Mouse (Mus musculus): ENCODE measurements at regions not wholly inside any gene's neighbourhood (a gene's known extent, or its start where the extent isn't known, plus 50 kb on each side); places are given as distances from the start of the nearest gene placed in this dataset.

DNA sequence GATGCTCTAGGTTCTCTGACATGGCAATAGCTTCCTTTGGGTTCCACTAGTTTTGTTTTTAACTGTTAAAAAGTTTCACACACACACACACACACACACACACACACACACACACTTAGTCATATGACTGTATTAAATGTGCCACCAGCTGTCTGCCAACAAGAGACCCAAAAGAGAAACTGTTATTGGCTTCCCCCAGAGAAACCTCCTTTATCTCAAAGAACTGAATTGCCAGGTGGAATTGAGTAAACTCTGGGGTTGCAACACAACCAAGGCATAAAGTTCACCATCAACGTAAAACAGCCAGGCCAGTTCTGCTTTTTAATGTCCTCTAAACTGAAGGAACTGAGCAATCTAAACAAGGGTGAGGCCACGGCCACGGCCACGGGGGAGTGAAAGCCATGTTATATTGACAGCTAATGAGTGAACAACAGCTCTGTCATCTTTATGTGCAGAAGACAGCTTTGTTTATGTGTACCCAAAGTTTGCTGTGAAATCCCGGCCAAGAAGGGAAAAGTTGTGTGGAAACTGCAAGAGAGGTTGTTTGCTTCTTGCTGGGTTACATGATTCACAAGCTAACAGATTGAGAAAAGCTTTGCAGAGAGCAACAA, 69.3 kb downstream of the Btg1 start:
- H3K27ac ChIP-seq (ENCODE audit: low read depth, low read length): no peak overlapping the region
- H3K27me3 ChIP-seq (replicated peaks; ENCODE audit: control insufficient read depth, insufficient read depth, low read length): no peaks in the 10 kb centered on the region
- ATAC-seq: no peak
- H3K4me2 ChIP-seq (ENCODE audit: low read length): no peak overlapping the region
- H3K4me3 ChIP-seq (ENCODE audit: low read length): no peak overlapping the region
- no peaks in the 10 kb centered on the region for H3K9me3 ChIP-seq (ENCODE audit: control insufficient read depth, low read length)
- WGBS: 70% methylated on average over 5 of the region's 5 CpGs
- no peaks in the 10 kb centered on the region; the same call in 1 of the 2 replicates for H3K4me1 ChIP-seq (ENCODE audit: control insufficient read depth, insufficient read depth, low read depth, low read length)
- no peak overlapping the region for H3K9ac ChIP-seq (ENCODE audit: low read depth, low read length)
- no peaks in the 10 kb centered on the region for H3K36me3 ChIP-seq (ENCODE audit: control insufficient read depth, insufficient read depth, low read length)

DNA sequence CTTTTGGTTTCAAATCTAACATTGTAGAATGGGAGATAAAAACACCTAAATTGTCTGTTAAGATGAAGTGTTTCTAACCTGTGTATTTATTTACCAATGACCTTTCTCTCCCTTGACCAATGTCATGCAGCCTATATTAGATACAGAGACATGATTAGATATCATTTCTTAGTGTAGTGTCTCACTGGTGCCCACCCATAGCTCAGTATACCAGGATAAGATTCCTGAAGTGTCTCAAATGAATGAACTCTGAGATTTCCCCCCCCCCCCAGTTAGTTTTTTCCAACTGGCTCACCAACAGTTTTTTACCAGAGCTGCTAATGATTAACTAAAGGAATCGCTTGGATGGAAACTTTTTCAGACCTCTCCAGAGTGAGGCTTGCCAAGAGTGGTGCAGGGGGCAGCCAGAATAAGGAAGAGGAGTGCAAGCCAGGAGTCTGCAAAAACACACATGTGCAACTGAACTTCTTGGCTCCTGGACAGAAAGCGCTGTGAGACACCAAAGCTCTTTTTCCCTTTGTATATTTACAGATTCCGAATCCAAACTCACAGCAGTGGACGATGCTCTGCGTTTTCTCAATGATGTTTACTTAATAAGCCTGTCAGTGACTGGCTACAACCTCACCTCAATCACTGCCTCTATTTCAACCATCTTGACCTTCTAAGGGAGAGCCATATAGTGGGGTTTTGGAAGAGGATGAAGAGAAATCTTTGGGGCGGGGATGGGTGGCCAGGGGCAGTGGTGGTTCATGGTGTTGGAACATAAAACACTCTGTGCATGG, 70.0 kb downstream of the Btg1 start:
- H3K36me3 ChIP-seq (ENCODE audit: control insufficient read depth, insufficient read depth, low read length): no peaks in the 10 kb centered on the region
- no peak overlapping the region for H3K9ac ChIP-seq (ENCODE audit: low read depth, low read length)
- H3K4me2 ChIP-seq (ENCODE audit: low read length): no peak overlapping the region
- no peaks in the 10 kb centered on the region; the same call in 1 of the 2 replicates for H3K4me1 ChIP-seq (ENCODE audit: control insufficient read depth, insufficient read depth, low read depth, low read length)
- no peaks in the 10 kb centered on the region for H3K9me3 ChIP-seq (ENCODE audit: control insufficient read depth, low read length)
- H3K4me3 ChIP-seq (ENCODE audit: low read length): no peak overlapping the region
- WGBS: 51% methylated on average over 6 of the region's 6 CpGs
- ATAC-seq: peak; percentile 80
- no peak overlapping the region for H3K27ac ChIP-seq (ENCODE audit: low read depth, low read length)
- no peaks in the 10 kb centered on the region for H3K27me3 ChIP-seq (replicated peaks; ENCODE audit: control insufficient read depth, insufficient read depth, low read length)

DNA sequence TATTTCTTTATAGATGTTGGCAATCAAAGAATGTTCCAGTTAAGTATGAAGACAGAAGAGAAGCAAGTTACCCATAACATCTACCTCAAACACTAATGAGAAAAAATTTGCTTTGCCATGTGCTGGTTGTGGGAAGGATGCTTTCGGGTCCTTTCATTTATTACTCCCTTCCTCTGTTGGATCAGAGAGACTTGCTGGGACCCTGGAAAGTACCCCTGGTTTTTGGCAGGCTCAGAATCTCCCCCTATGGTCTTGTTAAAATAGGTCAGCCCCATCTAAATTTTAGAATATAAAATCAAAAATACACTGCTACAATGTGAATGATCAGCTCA, 70.6 kb downstream of the Btg1 start:
- H3K9me3 ChIP-seq (ENCODE audit: control insufficient read depth, low read length): no peaks in the 10 kb centered on the region
- WGBS: 70% methylated on average over 1 of the region's 1 CpGs
- H3K4me3 ChIP-seq (ENCODE audit: low read length): no peak overlapping the region
- no peaks in the 10 kb centered on the region for H3K27me3 ChIP-seq (replicated peaks; ENCODE audit: control insufficient read depth, insufficient read depth, low read length)
- no peak for ATAC-seq
- H3K27ac ChIP-seq (ENCODE audit: low read depth, low read length): no peak overlapping the region
- H3K4me2 ChIP-seq (ENCODE audit: low read length): no peak overlapping the region
- H3K36me3 ChIP-seq (ENCODE audit: control insufficient read depth, insufficient read depth, low read length): no peaks in the 10 kb centered on the region
- H3K9ac ChIP-seq (ENCODE audit: low read depth, low read length): no peak overlapping the region
- no peaks in the 10 kb centered on the region; the same call in 1 of the 2 replicates for H3K4me1 ChIP-seq (ENCODE audit: control insufficient read depth, insufficient read depth, low read depth, low read length)

DNA sequence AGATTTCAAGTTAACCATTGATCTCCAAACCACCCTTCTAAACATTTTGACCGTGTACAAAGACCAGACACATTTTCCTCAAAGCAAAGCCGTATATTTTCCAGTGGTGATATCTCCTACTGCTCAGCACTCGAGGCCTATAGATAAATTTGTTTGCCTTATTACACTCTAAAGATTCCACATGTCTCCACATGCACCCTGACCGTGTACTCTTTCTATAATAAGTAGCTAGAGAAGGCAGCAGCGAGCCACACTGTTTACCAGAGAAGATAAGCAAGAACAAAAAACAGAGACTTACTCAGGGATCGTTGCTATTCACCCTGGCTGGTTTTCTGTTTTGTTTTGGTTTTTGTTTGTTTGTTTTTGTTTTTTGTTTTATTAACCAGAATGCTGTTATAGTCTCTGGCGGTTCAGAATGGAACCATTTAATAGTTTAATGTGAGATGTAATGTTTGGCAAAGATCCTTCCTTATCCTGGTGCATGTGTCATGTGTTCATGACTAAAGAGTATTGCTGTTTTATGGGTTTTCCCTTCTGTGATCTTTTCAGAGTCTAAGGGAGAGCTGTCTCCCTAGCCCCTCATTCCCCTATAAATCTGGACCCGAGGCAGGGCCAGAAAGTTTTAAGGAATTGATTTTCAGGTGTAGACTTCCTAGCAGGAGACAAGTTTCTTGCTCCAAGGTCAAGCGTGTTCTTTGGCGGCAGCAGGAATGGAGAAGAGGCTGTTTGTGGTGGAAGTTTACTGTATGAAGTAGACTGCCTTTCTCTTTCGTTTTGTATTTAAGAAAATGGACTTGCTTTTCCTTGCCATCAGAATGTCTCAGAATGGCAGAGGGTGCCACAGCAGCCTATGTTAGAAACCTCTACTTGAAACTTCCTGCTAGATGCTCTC, 73.4 kb downstream of the Btg1 start:
- 75% methylated on average over 11 of the region's 11 CpGs for WGBS
- Histone ChIP-seq H3K9me3 (ENCODE audit: control insufficient read depth, low read length) (no peaks in the 10 kb centered on the region), H3K4me1 (ENCODE audit: control insufficient read depth, insufficient read depth, low read depth, low read length) (no peaks in the 10 kb centered on the region; the same call in 1 of the 2 replicates), H3K4me2 (ENCODE audit: low read length) (no peak overlapping the region), H3K27me3 (replicated peaks; ENCODE audit: control insufficient read depth, insufficient read depth, low read length) (no peaks in the 10 kb centered on the region), H3K36me3 (ENCODE audit: control insufficient read depth, insufficient read depth, low read length) (no peaks in the 10 kb centered on the region), H3K27ac (ENCODE audit: low read depth, low read length) (no peak overlapping the region), H3K9ac (ENCODE audit: low read depth, low read length) (no peak overlapping the region), H3K4me3 (ENCODE audit: low read length) (no peak overlapping the region)
- ATAC-seq: no peak

DNA sequence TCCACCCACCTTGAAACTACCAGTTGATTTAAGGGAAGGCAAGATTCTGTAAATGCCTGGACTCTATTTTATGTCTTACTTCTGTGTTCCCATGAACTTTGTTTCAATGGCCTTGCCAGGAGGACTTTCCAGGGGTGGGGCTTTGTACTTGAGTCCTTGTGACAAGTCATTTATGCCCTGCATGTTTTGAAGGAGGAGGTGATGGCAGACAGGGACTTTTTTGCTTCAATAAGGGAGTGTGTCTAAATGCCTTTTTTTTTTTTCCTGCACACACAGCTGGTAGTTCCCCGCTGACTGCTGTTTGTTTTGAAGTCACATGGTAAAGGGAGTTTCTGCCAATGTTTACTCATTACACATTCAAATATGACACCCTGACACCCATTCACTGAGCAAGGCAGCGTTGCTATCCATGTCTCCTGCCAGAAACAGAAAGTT, 74.1 kb downstream of the Btg1 start:
- H3K4me1 ChIP-seq (ENCODE audit: control insufficient read depth, insufficient read depth, low read depth, low read length): no peaks in the 10 kb centered on the region; the same call in 1 of the 2 replicates
- H3K27me3 ChIP-seq (replicated peaks; ENCODE audit: control insufficient read depth, insufficient read depth, low read length): no peaks in the 10 kb centered on the region
- no peak overlapping the region for H3K4me3 ChIP-seq (ENCODE audit: low read length)
- no peak for ATAC-seq
- H3K27ac ChIP-seq (ENCODE audit: low read depth, low read length): no peak overlapping the region
- H3K36me3 ChIP-seq (ENCODE audit: control insufficient read depth, insufficient read depth, low read length): no peaks in the 10 kb centered on the region
- H3K4me2 ChIP-seq (ENCODE audit: low read length): no peak overlapping the region
- no peaks in the 10 kb centered on the region for H3K9me3 ChIP-seq (ENCODE audit: control insufficient read depth, low read length)
- WGBS: 25% methylated on average over 2 of the region's 2 CpGs
- H3K9ac ChIP-seq (ENCODE audit: low read depth, low read length): no peak overlapping the region

DNA sequence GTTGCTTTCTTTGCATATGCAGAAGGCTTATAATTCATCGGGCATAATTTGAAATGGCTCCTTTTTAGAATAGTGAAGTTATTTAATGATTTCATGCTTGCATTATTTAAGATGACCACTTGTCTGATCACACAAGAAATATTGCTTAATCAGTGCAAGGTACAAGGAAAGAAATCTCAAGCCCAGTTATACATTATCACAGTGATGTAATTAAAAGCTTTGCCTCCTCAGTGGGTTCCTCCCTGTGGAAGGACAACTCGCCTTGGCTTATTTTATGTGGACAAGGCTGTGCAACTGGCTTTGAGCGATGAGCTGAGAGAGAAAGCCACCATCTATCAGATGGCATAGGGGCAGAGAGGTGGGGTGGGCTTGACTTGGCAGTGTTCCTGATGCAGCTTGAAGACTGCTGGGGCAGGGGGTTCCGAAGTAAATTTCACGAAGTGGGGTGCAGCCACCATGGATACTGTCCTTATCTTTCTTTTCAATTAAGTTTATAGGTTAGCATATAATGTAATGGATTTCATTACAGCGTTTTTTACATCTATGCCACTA, 74.6 kb downstream of the Btg1 start:
- no peak for ATAC-seq
- Histone ChIP-seq H3K4me3 (ENCODE audit: low read length) (no peak overlapping the region), H3K9me3 (ENCODE audit: control insufficient read depth, low read length) (no peaks in the 10 kb centered on the region), H3K27me3 (replicated peaks; ENCODE audit: control insufficient read depth, insufficient read depth, low read length) (no peaks in the 10 kb centered on the region), H3K27ac (ENCODE audit: low read depth, low read length) (no peak overlapping the region), H3K4me1 (ENCODE audit: control insufficient read depth, insufficient read depth, low read depth, low read length) (no peaks in the 10 kb centered on the region; the same call in 1 of the 2 replicates), H3K4me2 (ENCODE audit: low read length) (no peak overlapping the region), H3K9ac (ENCODE audit: low read depth, low read length) (no peak overlapping the region), H3K36me3 (ENCODE audit: control insufficient read depth, insufficient read depth, low read length) (no peaks in the 10 kb centered on the region)
- WGBS: 62% methylated on average over 6 of the region's 6 CpGs

DNA sequence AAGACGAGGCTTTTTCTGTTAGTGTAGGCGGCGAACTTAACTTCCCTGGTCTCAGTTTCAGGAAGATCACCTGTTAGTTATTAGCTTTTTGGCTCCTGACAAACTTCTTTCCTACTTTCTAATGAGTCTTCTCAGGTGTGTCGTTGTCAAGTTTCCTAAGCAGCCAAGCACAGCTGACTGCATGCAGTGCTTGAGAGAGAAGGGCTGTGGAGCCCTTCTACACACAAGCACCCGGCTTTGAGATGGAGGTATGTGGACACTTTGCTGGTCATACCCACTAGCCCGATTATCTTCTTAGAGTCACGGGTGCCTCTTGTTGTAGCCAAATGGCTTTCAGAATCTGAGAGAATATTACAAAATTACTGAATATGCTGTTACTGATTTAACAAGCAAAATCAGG, 76.0 kb downstream of the Btg1 start:
- H3K9me3 ChIP-seq (ENCODE audit: control insufficient read depth, low read length): no peaks in the 10 kb centered on the region

DNA sequence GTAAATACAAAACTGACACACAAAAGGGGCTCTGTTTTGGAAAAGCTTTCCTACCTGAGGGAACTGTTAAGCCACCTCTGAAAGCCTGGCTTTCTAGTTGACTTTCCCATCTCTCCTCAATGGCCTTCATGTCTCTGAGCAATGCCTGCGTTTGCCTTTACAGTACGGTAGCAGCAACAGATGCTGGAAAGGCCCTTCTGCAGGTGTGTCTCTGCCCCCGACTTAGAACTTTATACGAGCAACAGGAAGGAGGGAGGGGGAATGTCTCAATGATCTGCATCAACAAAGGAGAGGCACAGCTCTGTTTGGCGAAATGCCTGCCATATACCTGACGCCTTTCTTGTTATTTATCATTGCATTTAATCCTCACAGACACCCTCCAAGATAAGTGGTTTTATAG, 77.0 kb downstream of the Btg1 start:
- WGBS: 86% methylated on average over 6 of the region's 6 CpGs

More for the DNA sequence above, 76.0 kb downstream of the Btg1 start:
- WGBS: 90% methylated on average over 7 of the region's 7 CpGs
- ATAC-seq: no peak
- H3K36me3 ChIP-seq (ENCODE audit: control insufficient read depth, insufficient read depth, low read length): no peaks in the 10 kb centered on the region
- H3K27me3 ChIP-seq (replicated peaks; ENCODE audit: control insufficient read depth, insufficient read depth, low read length): no peaks in the 10 kb centered on the region
- no peaks in the 10 kb centered on the region; the same call in 1 of the 2 replicates for H3K4me1 ChIP-seq (ENCODE audit: control insufficient read depth, insufficient read depth, low read depth, low read length)
- H3K27ac ChIP-seq (ENCODE audit: low read depth, low read length): no peak overlapping the region
- H3K4me3 ChIP-seq (ENCODE audit: low read length): no peak overlapping the region
- H3K9ac ChIP-seq (ENCODE audit: low read depth, low read length): no peak overlapping the region
- no peak overlapping the region for H3K4me2 ChIP-seq (ENCODE audit: low read length)

DNA sequence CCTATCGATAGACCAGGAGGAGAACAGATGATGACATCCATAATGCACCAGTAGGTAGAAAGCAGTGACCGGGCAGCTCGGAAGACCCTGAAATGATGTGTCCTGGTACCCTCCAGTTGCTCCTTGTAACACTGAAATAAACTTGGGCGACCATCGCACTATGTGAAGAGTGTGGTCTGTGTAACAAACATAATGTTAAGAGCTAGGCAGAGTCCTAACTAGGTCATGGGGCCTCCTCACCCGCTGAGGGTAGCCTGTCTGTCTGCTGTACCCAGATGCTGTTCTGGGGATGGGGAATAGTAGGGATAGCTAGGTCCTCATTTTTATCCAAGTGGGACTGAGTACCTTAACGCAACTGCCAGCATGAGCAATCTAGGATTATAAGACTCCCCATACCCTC, 79.8 kb downstream of the Btg1 start:
- Histone ChIP-seq H3K4me1 (ENCODE audit: control insufficient read depth, insufficient read depth, low read depth, low read length) (no peaks in the 10 kb centered on the region), H3K9me3 (ENCODE audit: control insufficient read depth, low read length) (no peaks in the 10 kb centered on the region)
- WGBS: 98% methylated on average over 7 of the region's 7 CpGs

More for the DNA sequence above, 77.0 kb downstream of the Btg1 start:
- no peak for ATAC-seq
- Histone ChIP-seq H3K4me2 (ENCODE audit: low read length) (no peak overlapping the region), H3K36me3 (ENCODE audit: control insufficient read depth, insufficient read depth, low read length) (no peaks in the 10 kb centered on the region), H3K4me1 (ENCODE audit: control insufficient read depth, insufficient read depth, low read depth, low read length) (no peaks in the 10 kb centered on the region; the same call in 1 of the 2 replicates), H3K27me3 (replicated peaks; ENCODE audit: control insufficient read depth, insufficient read depth, low read length) (no peaks in the 10 kb centered on the region), H3K9ac (ENCODE audit: low read depth, low read length) (no peak overlapping the region), H3K9me3 (ENCODE audit: control insufficient read depth, low read length) (no peaks in the 10 kb centered on the region), H3K4me3 (ENCODE audit: low read length) (no peak overlapping the region), H3K27ac (ENCODE audit: low read depth, low read length) (no peak overlapping the region)

More for the DNA sequence above, 79.8 kb downstream of the Btg1 start:
- no peak for ATAC-seq
- Histone ChIP-seq H3K27ac (ENCODE audit: low read depth, low read length) (no peak overlapping the region), H3K9ac (ENCODE audit: low read depth, low read length) (no peak overlapping the region), H3K4me2 (ENCODE audit: low read length) (no peak overlapping the region), H3K27me3 (replicated peaks; ENCODE audit: control insufficient read depth, insufficient read depth, low read length) (no peaks in the 10 kb centered on the region), H3K4me3 (ENCODE audit: low read length) (no peak overlapping the region), H3K36me3 (ENCODE audit: control insufficient read depth, insufficient read depth, low read length) (no peaks in the 10 kb centered on the region)

Data from hindbrain, embryonic 16.5 days (tissue).